ENCODE assay signal across 13 mouse cellular contexts in genomic region chr16:24501628-24502294, GRCm38 (mm10).
DNase-seq lines count a peak whose midpoint lies in the region; ATAC-seq and TF ChIP-seq lines count a peak whose summit lies in the region.
"Had no signal": no experiment of that assay in that cellular context is flagged by ENCODE, and none has a peak within 500 bp of the region (broad histone marks: within the 10 kb centered on the region; RNA-seq: fewer than 3 reads in every experiment).

No protein-coding gene starts in this region.

- H3K4me1 ChIP-seq in heart, embryonic 15.5 days (replicated peaks) = peaks cover 37% of the 10 kb centered on the region
- peaks cover 24% of the 10 kb centered on the region for H3K4me1 ChIP-seq in neural tube, embryonic 13.5 days (replicated peaks)

- H3K27ac ChIP-seq in gastrocnemius, adult 2 months = peak overlapping the region; percentile 88
- peak overlapping the region; percentile 74 for H3K27ac ChIP-seq in layer of hippocampus, adult 2 months
- peak overlapping the region; percentile 72 for H3K27ac ChIP-seq in heart, embryonic 15.5 days
- H3K27ac ChIP-seq in neural tube, embryonic 13.5 days (replicated peaks) = peak overlapping the region; percentile 76
- H3K27ac ChIP-seq: embryonic facial prominence, embryonic 13.5 days; liver, embryonic 14.5 days; macrophage had no signal

- intact Hi-C loops in gastrocnemius, adult 2 months (cut with DNase I) = loop anchor here (5.0 kb wide), 1 partner anchor 61 kb away; no protein-coding TSS in a partner anchor
- intact Hi-C loops in gastrocnemius, postnatal 36 days (cut with DNase I) = loop anchor here (5.0 to 10.0 kb wide), 2 partner anchors 66 to 133 kb away; no protein-coding TSS in a partner anchor
- intact Hi-C loops in left cerebral cortex, postnatal 25 days (cut with DNase I) = no loop called here

- peak overlapping the region; percentile 23; the same call in 1 of the 2 replicates for H3K4me2 ChIP-seq in heart, embryonic 15.5 days
- H3K4me2 ChIP-seq in neural tube, embryonic 13.5 days = no peak overlapping the region
- H3K4me2 ChIP-seq: embryonic facial prominence, embryonic 13.5 days had no signal

- no peak overlapping the region for H3K9ac ChIP-seq in heart, embryonic 15.5 days
- H3K9ac ChIP-seq in neural tube, embryonic 13.5 days = no peak overlapping the region
- H3K9ac ChIP-seq: embryonic facial prominence, embryonic 13.5 days; liver, embryonic 14.5 days had no signal

- no peak overlapping the region; the same call in 1 of the 2 replicates for H3K4me3 ChIP-seq in gastrocnemius, adult 2 months
- H3K4me3 ChIP-seq in layer of hippocampus, adult 2 months = no peak overlapping the region
- no peak overlapping the region for H3K4me3 ChIP-seq in heart, embryonic 15.5 days
- no peak overlapping the region for H3K4me3 ChIP-seq in neural tube, embryonic 13.5 days
- H3K4me3 ChIP-seq: embryonic facial prominence, embryonic 13.5 days had no signal

- peak; percentile 57 for DNase-seq in gastrocnemius, adult 2 months
- no peak for DNase-seq in gastrocnemius, postnatal 36 days
- DNase-seq in layer of hippocampus, adult 2 months (ENCODE audit: low spot score in 2 of 2) = peak in 1 of 2 experiments; percentile 39
- DNase-seq in layer of hippocampus, postnatal 10 days (ENCODE audit: low spot score in 2 of 2) = no peak
- no peak for DNase-seq in left cerebral cortex, postnatal 25 days (ENCODE audit: low spot score in 2 of 2)
- DNase-seq: cerebellum, adult 8-10 months; thymus, postnatal 25 days had no signal

- ATAC-seq in heart, embryonic 15.5 days (replicated peaks; ENCODE audit: insufficient number of reproducible peaks, insufficient read depth, low FRiP score, low read depth) = peak; percentile 68; the same call in 1 of the 2 replicates
- peak; percentile 64 for ATAC-seq in neural tube, embryonic 13.5 days (ENCODE audit: low read depth)
- ATAC-seq: inflammation-experienced regulatory T-cells, adult 6 months had no signal

- H3K9me3 ChIP-seq in heart, embryonic 15.5 days (replicated peaks) = no peaks in the 10 kb centered on the region
- H3K9me3 ChIP-seq in neural tube, embryonic 13.5 days = no peaks in the 10 kb centered on the region
- H3K9me3 ChIP-seq: embryonic facial prominence, embryonic 13.5 days had no signal

- WGBS in heart, embryonic 15.5 days = 32% methylated on average over 11 of the region's 11 CpGs
- WGBS in neural tube, embryonic 13.5 days = 66% methylated on average over 11 of the region's 11 CpGs

- H3K27me3 ChIP-seq in heart, embryonic 15.5 days = no peaks in the 10 kb centered on the region
- no peaks in the 10 kb centered on the region for H3K27me3 ChIP-seq in neural tube, embryonic 13.5 days
- H3K27me3 ChIP-seq: embryonic facial prominence, embryonic 13.5 days had no signal

- no peaks in the 10 kb centered on the region for H3K36me3 ChIP-seq in heart, embryonic 15.5 days
- no peaks in the 10 kb centered on the region for H3K36me3 ChIP-seq in neural tube, embryonic 13.5 days
- H3K36me3 ChIP-seq: embryonic facial prominence, embryonic 13.5 days had no signal

- peak; percentile 54 for TF ChIP-seq CTCF in gastrocnemius, adult 2 months (IDR thresholded peaks at IDR 0.05)
- no peak; the same call in 1 of the 2 replicates for TF ChIP-seq CTCF in layer of hippocampus, adult 2 months (conservative IDR thresholded peaks at IDR 0.05)
